ENCODE assay signal across 12 mouse cellular contexts in genomic region chr1:136381169-136381568, GRCm38 (mm10). TPM values are rescaled to one million over a fixed set of nuclear protein-coding genes. Genes with fewer than 3 reads are reported as not detected.
DNase-seq lines count a peak whose midpoint lies in the region.
"Had no signal": no experiment of that assay in that cellular context is flagged by ENCODE, and none has a peak within 500 bp of the region (broad histone marks: within the 10 kb centered on the region; RNA-seq: fewer than 3 reads in every experiment).

No protein-coding gene starts in this region.

- WGBS in heart, embryonic 10.5 days: 75% methylated on average over 6 of the region's 6 CpGs

- H3K27me3 ChIP-seq in heart, embryonic 10.5 days (ENCODE audit: insufficient read depth, poor library complexity, severe bottlenecking): 0 out of 2 replicates have a peak, but pooled peaks cover 4% of the 10 kb centered on the region
- H3K27me3 ChIP-seq: forebrain, embryonic 15.5 days had no signal

- peaks cover 3% of the 10 kb centered on the region; the same call in 1 of the 2 replicates for H3K4me1 ChIP-seq in heart, embryonic 10.5 days
- H3K4me1 ChIP-seq: forebrain, embryonic 15.5 days had no signal

- no peak overlapping the region for H3K4me3 ChIP-seq in heart, embryonic 10.5 days
- H3K4me3 ChIP-seq: forebrain, embryonic 15.5 days had no signal

- H3K36me3 ChIP-seq in heart, embryonic 10.5 days: no peaks in the 10 kb centered on the region
- H3K36me3 ChIP-seq: forebrain, embryonic 15.5 days had no signal

- no peaks in the 10 kb centered on the region for H3K9me3 ChIP-seq in heart, embryonic 10.5 days
- H3K9me3 ChIP-seq: forebrain, embryonic 15.5 days had no signal

- DNase-seq in heart, adult 18-20 months: peak; percentile 29 to 35
- DNase-seq in heart, embryonic 10.5 days (ENCODE audit: low spot score): no peak
- peak; percentile 72 for DNase-seq in brain, adult 2 months (ENCODE audit: low read depth, low spot score)
- peak; percentile 32 to 46 for DNase-seq in cerebellum, postnatal 25 days
- peak; percentile 37 for DNase-seq in kidney, postnatal 14 days
- no peak for DNase-seq in spleen, postnatal 36 days (ENCODE audit: low spot score in 2 of 2)
- DNase-seq in frontal cortex, postnatal 25 days (ENCODE audit: low spot score in 2 of 2): no peak
- DNase-seq in right cerebral cortex, adult 2 months (ENCODE audit: low spot score in 2 of 2): no peak
- DNase-seq: liver; right cerebral cortex, postnatal 25 days; thymus, adult 2 months had no signal

- no peak overlapping the region for H3K27ac ChIP-seq in heart, embryonic 10.5 days
- H3K27ac ChIP-seq: forebrain, embryonic 15.5 days had no signal

RNA-seq across cellular contexts. Expression of gene Ddx59, which starts 33.9 kb away (rescaled TPM):
- total RNA-seq in heart, adult 18-20 months (2021): 10 to 100 TPM; 12.4 to 15.3 TPM
- polyA plus RNA-seq in heart, embryonic 10.5 days (2016; fragmentation: Nextera tagmentation; extraction: Ambion mirVana): 14.6 TPM in 2 replicates

RNA-seq across cellular contexts. Expression of gene Camsap2, which starts 35.3 kb away (rescaled TPM):
- 10 to 100 TPM; 21.1 to 21.3 TPM for total RNA-seq in heart, adult 18-20 months (2021)
- 7.1 and 10.9 TPM in 2 replicates for polyA plus RNA-seq in heart, embryonic 10.5 days (2016; fragmentation: Nextera tagmentation; extraction: Ambion mirVana)

Comparison
In these comparisons a context has a peak if more than half of its experiments do, and no peak if none do; other contexts are left out.
1. DNase-seq: peak in heart, adult 18-20 months (2 of 2), brain, adult 2 months (single experiment), cerebellum, postnatal 25 days (2 of 2) and kidney, postnatal 14 days (single experiment); none in heart, embryonic 10.5 days (single experiment), spleen, postnatal 36 days (0 of 2), frontal cortex, postnatal 25 days (0 of 2) and right cerebral cortex, adult 2 months (0 of 2).